Mouse (Mus musculus) hindbrain, embryonic 15.5 days (tissue): ENCODE data around the gene Cmtm3. TPM values are rescaled to one million over a fixed set of nuclear protein-coding genes. Genes with fewer than 3 reads are reported as not detected.
"Not testable (repeated sequence)": the region's sequence is repeated elsewhere in the genome, so short reads cannot be mapped to it uniquely, and the experiment has no call there.

ENCODE experiments used
- ATAC-seq: fragments of 200-750 bp; cut with Nextera tagmentation; 2 replicates; pipeline ENCODE4 v1.8.0; 2017; ENCODE audit warnings: low read depth, moderate number of reproducible peaks, moderate TSS enrichment; ENCODE audit not compliant: low FRiP score
- H3K27ac ChIP-seq: fragments of 300-500 bp; sonication (generic); replicated peaks from 2 replicates; pipeline ENCODE4 v1.5.1; 2015; ENCODE audit warnings: mild to moderate bottlenecking, inconsistent platforms
- H3K27me3 ChIP-seq: fragments of 300-500 bp; sonication (generic); 2 replicates; pipeline ENCODE4 v1.6.1; 2015; ENCODE audit warnings: control low read depth, inconsistent platforms
- H3K36me3 ChIP-seq: fragments of 300-500 bp; sonication (generic); 2 replicates; pipeline ENCODE4 v1.6.1; 2015; ENCODE audit warnings: control low read depth, inconsistent platforms
- H3K4me1 ChIP-seq: fragments of 300-500 bp; sonication (generic); replicated peaks from 2 replicates; pipeline ENCODE4 v1.6.1; 2015; ENCODE audit warnings: control low read depth, inconsistent platforms
- H3K4me2 ChIP-seq: fragments of 300-500 bp; sonication (generic); 2 replicates; pipeline ENCODE4 v1.6.1; 2015; ENCODE audit warnings: moderate library complexity, mild to moderate bottlenecking, inconsistent platforms
- H3K4me3 ChIP-seq: fragments of 300-500 bp; sonication (generic); 2 replicates; pipeline ENCODE4 v1.5.1; 2015; ENCODE audit warnings: mild to moderate bottlenecking, inconsistent platforms
- H3K9ac ChIP-seq: fragments of 300-500 bp; sonication (generic); 2 replicates; pipeline ENCODE4 v1.6.1; 2015; ENCODE audit warnings: inconsistent platforms
- H3K9me3 ChIP-seq: fragments of 300-500 bp; sonication (generic); 2 replicates; pipeline ENCODE4 v1.6.1; 2016; ENCODE audit warnings: control low read depth, inconsistent platforms
- WGBS: fragments of 180-500 bp; shearing (Covaris S2); methylation state at CpG from one replicate; pipeline ENCODE4 v1.1.7; 2015; 5-methylcytosine and 5-hydroxymethylcytosine counted together
- polyA plus RNA-seq: library from polyadenylated mRNA; unstranded; fragments of >200 nt; fragmentation: Nextera tagmentation; extraction: Ambion mirVana; gene quantifications from 2 replicates; pipeline ENCODE4 v1.2.1, GENCODE M21; 2015

Cmtm3 gene
- polyA plus RNA-seq = 39.5 and 44.1 TPM in 2 replicates

- H3K9ac ChIP-seq = peak within 1 kb of the TSS; percentile 56
- ATAC-seq = no peak
- H3K4me2 ChIP-seq = peak within 1 kb of the TSS; percentile 73
- peaks cover 18% of the 10 kb centered on the region for H3K4me1 ChIP-seq
- H3K36me3 ChIP-seq = no peaks in the 10 kb centered on the region
- H3K27me3 ChIP-seq = no peaks in the 10 kb centered on the region
- peak within 1 kb of the TSS; percentile 12; the same call in 1 of the 2 replicates for H3K27ac ChIP-seq
- WGBS = 18% methylated on average over 15 of the region's 18 CpGs
- no peaks in the 10 kb centered on the region for H3K9me3 ChIP-seq
- peak within 1 kb of the TSS; percentile 53 for H3K4me3 ChIP-seq
Observed at GRCm38 (mm10) chr8:104339229-104339982, at the start of gene Cmtm3. TSS of gene Cmtm3 (plus strand) at chr8:104339410.

DNA sequence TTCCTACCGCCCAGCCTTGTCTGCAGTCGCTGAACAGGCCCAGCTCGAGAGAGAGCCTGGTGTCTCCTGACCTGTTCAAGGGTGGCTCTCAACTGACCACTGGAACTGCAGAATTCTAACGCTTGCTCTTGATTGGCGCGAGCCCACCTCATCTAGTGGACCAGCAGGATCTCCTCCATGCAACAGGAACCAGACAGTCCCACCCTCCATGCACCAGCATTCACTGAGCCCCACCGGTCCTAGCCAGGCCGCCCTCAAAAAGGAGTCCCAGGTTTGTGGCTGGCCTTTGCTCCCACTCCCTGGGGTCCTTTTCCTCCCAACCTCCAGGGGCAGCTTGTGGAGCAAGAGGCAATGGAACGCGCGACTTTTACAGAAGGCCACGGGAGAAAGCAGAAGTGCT, 46.1 kb upstream of the Cmtm3 start, which contains the start of gene Cmtm2a:
Cmtm2a (minus strand) TSS at position 101 of the 400 bp plus-strand sequence.
- not testable (repeated sequence) for H3K4me1 ChIP-seq, H3K27ac ChIP-seq, H3K27me3 ChIP-seq, ATAC-seq, H3K36me3 ChIP-seq, H3K4me2 ChIP-seq, H3K4me3 ChIP-seq, H3K9ac ChIP-seq, H3K9me3 ChIP-seq
- WGBS = 89% methylated on average over 12 of the region's 12 CpGs

DNA sequence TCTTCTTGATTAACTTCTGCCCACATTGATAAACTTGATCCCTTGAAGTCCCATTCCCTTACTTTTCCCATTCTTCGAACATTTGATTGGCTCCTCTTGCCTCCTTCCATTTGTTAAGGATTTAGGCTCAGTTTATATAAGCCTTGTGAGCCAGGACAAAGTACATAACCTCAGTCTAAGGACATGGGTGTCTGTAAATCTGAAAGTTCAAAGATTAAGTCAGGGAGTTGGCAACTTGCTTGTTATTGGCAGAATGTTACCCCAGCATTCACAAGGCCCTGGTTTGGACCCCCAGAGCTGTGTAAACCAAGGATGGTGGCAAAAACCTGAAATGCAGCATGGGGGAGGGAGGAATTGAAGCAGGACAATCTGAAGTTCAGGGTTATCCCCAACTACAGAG, 44.8 kb upstream of the Cmtm3 start:
- WGBS = 90% methylated on average over 1 of the region's 1 CpGs

GRCm38 (mm10) chr8:104301577-104301976, 37.6 kb upstream of the Cmtm3 start:
- H3K9me3 ChIP-seq, H3K4me1 ChIP-seq, H3K4me2 ChIP-seq, H3K27ac ChIP-seq, H3K36me3 ChIP-seq, H3K4me3 ChIP-seq, H3K9ac ChIP-seq, H3K27me3 ChIP-seq: not testable (repeated sequence)
- peak; percentile 73; the same call in 1 of the 2 replicates for ATAC-seq
- 2% methylated on average over 3 of the region's 3 CpGs for WGBS

More for the DNA sequence above, 44.8 kb upstream of the Cmtm3 start:
- H3K9me3 ChIP-seq = no peaks in the 10 kb centered on the region
- no peaks in the 10 kb centered on the region for H3K4me1 ChIP-seq
- no peak overlapping the region for H3K27ac ChIP-seq
- no peaks in the 10 kb centered on the region for H3K27me3 ChIP-seq
- ATAC-seq = no peak
- H3K36me3 ChIP-seq = no peaks in the 10 kb centered on the region
- H3K4me3 ChIP-seq = no peak overlapping the region
- no peak overlapping the region for H3K9ac ChIP-seq
- H3K4me2 ChIP-seq = no peak overlapping the region

GRCm38 (mm10) chr8:104302536-104302935, 36.7 kb upstream of the Cmtm3 start:
- H3K4me1 ChIP-seq, H3K27me3 ChIP-seq, H3K4me3 ChIP-seq, ATAC-seq, H3K36me3 ChIP-seq, H3K4me2 ChIP-seq, H3K27ac ChIP-seq, H3K9me3 ChIP-seq, H3K9ac ChIP-seq: not testable (repeated sequence)
- 85% methylated on average over 4 of the region's 4 CpGs for WGBS

- no peaks in the 10 kb centered on the region for H3K36me3 ChIP-seq
- ATAC-seq = no peak
- H3K4me3 ChIP-seq = no peak overlapping the region
- H3K4me2 ChIP-seq = no peak overlapping the region
- no peaks in the 10 kb centered on the region for H3K9me3 ChIP-seq
- H3K4me1 ChIP-seq = peaks cover 7% of the 10 kb centered on the region; the same call in 1 of the 2 replicates
- no peak overlapping the region for H3K27ac ChIP-seq
- WGBS = 91% methylated on average over 11 of the region's 11 CpGs
- H3K27me3 ChIP-seq = no peaks in the 10 kb centered on the region
- H3K9ac ChIP-seq = no peak overlapping the region
Observed at GRCm38 (mm10) chr8:104304962-104305361, 34.2 kb upstream of the Cmtm3 start.

- not testable (repeated sequence) for H3K4me2 ChIP-seq, ATAC-seq, H3K9ac ChIP-seq, H3K4me3 ChIP-seq, H3K4me1 ChIP-seq, H3K36me3 ChIP-seq, H3K27ac ChIP-seq, H3K9me3 ChIP-seq, H3K27me3 ChIP-seq
- 64% methylated on average over 6 of the region's 6 CpGs for WGBS
Observed at GRCm38 (mm10) chr8:104308341-104308740, 30.9 kb upstream of the Cmtm3 start.

GRCm38 (mm10) chr8:104309441-104310155, 29.6 kb upstream of the Cmtm3 start, which contains the start of the genes Gm45711 and Cmtm1:
TSS of gene Gm45711 (minus strand) at chr8:104310081.
TSS of gene Cmtm1 (minus strand) at chr8:104310145.
- WGBS = 84% methylated on average over 36 of the region's 36 CpGs

GRCm38 (mm10) chr8:104312023-104312422, 27.2 kb upstream of the Cmtm3 start:
- not testable (repeated sequence) for H3K27ac ChIP-seq, H3K9ac ChIP-seq, ATAC-seq, H3K27me3 ChIP-seq, H3K4me1 ChIP-seq, H3K9me3 ChIP-seq, H3K4me2 ChIP-seq, H3K36me3 ChIP-seq, H3K4me3 ChIP-seq
- WGBS = 77% methylated on average over 3 of the region's 3 CpGs

More at GRCm38 (mm10) chr8:104309441-104310155, 29.6 kb upstream of the Cmtm3 start, which contains the start of the genes Gm45711 and Cmtm1:
- not testable (repeated sequence) for H3K9me3 ChIP-seq, H3K4me2 ChIP-seq, H3K9ac ChIP-seq, H3K27me3 ChIP-seq, H3K4me3 ChIP-seq, H3K36me3 ChIP-seq, H3K4me1 ChIP-seq, H3K27ac ChIP-seq
- peak; percentile 38; the same call in 1 of the 2 replicates for ATAC-seq

DNA sequence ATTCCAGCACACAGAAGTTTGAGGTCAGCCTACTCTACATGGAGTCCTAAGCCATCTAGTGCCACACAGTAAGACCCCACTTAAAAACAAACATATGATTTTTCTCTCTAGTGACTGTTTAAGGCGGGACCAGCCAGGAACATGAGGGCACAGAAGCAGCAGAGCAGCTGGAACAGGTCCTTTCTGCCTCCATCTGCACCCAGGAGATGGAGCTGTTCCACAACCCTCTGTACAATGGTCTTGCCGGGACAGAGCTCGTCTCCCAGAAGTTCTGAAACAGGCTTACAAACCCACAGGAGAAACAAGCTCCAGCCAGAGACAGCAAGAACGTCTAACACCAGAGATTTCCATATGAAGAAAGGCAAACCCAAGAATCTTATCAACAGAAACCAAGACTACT, 25.9 kb upstream of the Cmtm3 start:
- ATAC-seq = no peak
- WGBS = 70% methylated on average over 4 of the region's 4 CpGs
- H3K4me3 ChIP-seq = no peak overlapping the region

GRCm38 (mm10) chr8:104321267-104321666, 17.9 kb upstream of the Cmtm3 start, which contains the start of gene Gm11020:
TSS of gene Gm11020 (plus strand) at chr8:104321567.
- ATAC-seq, H3K4me2 ChIP-seq, H3K4me3 ChIP-seq, H3K4me1 ChIP-seq, H3K27me3 ChIP-seq, H3K36me3 ChIP-seq, H3K27ac ChIP-seq, H3K9ac ChIP-seq, H3K9me3 ChIP-seq: not testable (repeated sequence)
- WGBS = 86% methylated on average over 9 of the region's 11 CpGs

More for the DNA sequence above, 25.9 kb upstream of the Cmtm3 start:
- H3K9ac ChIP-seq = no peak overlapping the region
- no peaks in the 10 kb centered on the region for H3K9me3 ChIP-seq
- H3K36me3 ChIP-seq = no peaks in the 10 kb centered on the region
- H3K27ac ChIP-seq = no peak overlapping the region
- no peak overlapping the region for H3K4me2 ChIP-seq
- no peaks in the 10 kb centered on the region for H3K4me1 ChIP-seq
- no peaks in the 10 kb centered on the region for H3K27me3 ChIP-seq

DNA sequence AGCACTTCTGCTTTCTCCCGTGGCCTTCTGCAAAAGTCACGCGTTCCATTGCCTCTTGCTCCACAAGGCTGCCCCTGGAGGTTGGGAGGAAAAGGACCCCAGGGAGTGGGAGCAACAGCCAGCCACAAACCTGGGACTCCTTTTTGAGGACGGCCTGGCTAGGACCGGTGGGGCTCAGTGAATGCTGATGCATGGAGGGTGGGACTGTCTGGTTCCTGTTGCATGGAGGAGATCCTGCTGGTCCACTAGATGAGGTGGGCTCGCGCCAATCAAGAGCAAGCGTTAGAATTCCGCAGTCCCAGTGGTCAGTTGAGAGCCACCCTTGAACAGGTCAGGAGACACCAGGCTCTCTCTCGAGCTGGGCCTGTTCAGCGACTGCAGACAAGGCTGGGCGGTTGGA, 17.3 kb upstream of the Cmtm3 start, which contains the start of gene Cmtm2b:
Cmtm2b (plus strand) TSS at position 301 of the 400 bp plus-strand sequence.
- not testable (repeated sequence) for H3K27ac ChIP-seq, H3K36me3 ChIP-seq, H3K9ac ChIP-seq, ATAC-seq, H3K4me3 ChIP-seq, H3K4me2 ChIP-seq, H3K9me3 ChIP-seq, H3K27me3 ChIP-seq, H3K4me1 ChIP-seq
- 91% methylated on average over 12 of the region's 12 CpGs for WGBS
